Mouse (Mus musculus) heart, embryonic 14.5 days (tissue): ENCODE results near the gene Cenpp. TPM values are rescaled to one million over a fixed set of nuclear protein-coding genes. Genes with fewer than 3 reads are reported as not detected.

Experiments used
- ATAC-seq: fragments of 200-750 bp; cut with Nextera tagmentation; 2 replicates; pipeline ENCODE4 v1.8.0; 2017; ENCODE audit warnings: low read depth, moderate TSS enrichment; ENCODE audit not compliant: insufficient number of reproducible peaks, insufficient read depth, low FRiP score
- H3K27ac ChIP-seq, 2 experiments: fragments of 200-500 bp in 1 of 2; fragments of 300-500 bp in 1 of 2; sonication (generic) in 1 of 2; replicated peaks in 1 of 2; 2 replicates each; pipeline ENCODE4 v1.5.1; 2012 to 2014; ENCODE audit warnings: low read depth in 2 of 2, low read length in 2 of 2, control low read depth in 1 of 2, mild to moderate bottlenecking in 1 of 2, mixed read lengths in 1 of 2; ENCODE audit not compliant: control insufficient read depth in 1 of 2, insufficient read depth in 1 of 2
- H3K27me3 ChIP-seq: fragments of 300-500 bp; sonication (generic); 2 replicates; pipeline ENCODE4 v1.6.1; 2014; ENCODE audit warnings: mild to moderate bottlenecking, low read length, control low read depth; ENCODE audit not compliant: control insufficient read depth, insufficient read depth
- H3K36me3 ChIP-seq: fragments of 300-500 bp; sonication (generic); 2 replicates; pipeline ENCODE4 v1.6.1; 2014; ENCODE audit warnings: mild to moderate bottlenecking, control low read depth, low read length, mixed read lengths; ENCODE audit not compliant: control insufficient read depth, insufficient read depth
- H3K4me1 ChIP-seq, 2 experiments: fragments of 200-500 bp in 1 of 2; fragments of 300-500 bp in 1 of 2; sonication (generic) in 1 of 2; 2 replicates each; pipeline ENCODE4 v1.6.1; 2012 to 2014; ENCODE audit warnings: low read length in 2 of 2, control low read depth in 1 of 2, mixed read lengths in 1 of 2; ENCODE audit not compliant: control insufficient read depth in 2 of 2, insufficient read depth in 2 of 2
- H3K4me2 ChIP-seq: fragments of 300-500 bp; sonication (generic); 2 replicates; pipeline ENCODE4 v1.6.1; 2014; ENCODE audit warnings: mild to moderate bottlenecking, low read length
- H3K4me3 ChIP-seq, 2 experiments: fragments of 200-500 bp in 1 of 2; fragments of 300-500 bp in 1 of 2; sonication (generic) in 1 of 2; 2 replicates each; pipeline ENCODE4 v1.5.1; 2012 to 2014; ENCODE audit warnings: low read length in 2 of 2, mild to moderate bottlenecking in 2 of 2, control low read depth in 1 of 2, low read depth in 1 of 2, moderate library complexity in 1 of 2; ENCODE audit not compliant: control insufficient read depth in 1 of 2, insufficient read depth in 1 of 2
- H3K9ac ChIP-seq: fragments of 300-500 bp; sonication (generic); 2 replicates; pipeline ENCODE4 v1.6.1; 2014; ENCODE audit warnings: mild to moderate bottlenecking, low read length
- H3K9me3 ChIP-seq: fragments of 300-500 bp; sonication (generic); 2 replicates; pipeline ENCODE4 v1.6.1; 2016; ENCODE audit warnings: low read length, control low read depth; ENCODE audit not compliant: control insufficient read depth
- WGBS: fragments of 180-500 bp; shearing (Covaris S2); extraction: QIAGEN DNeasy Blood & Tissue Kit; methylation state at CpG from one replicate; pipeline ENCODE4 v1.1.7; 2014; 5-methylcytosine and 5-hydroxymethylcytosine counted together
- polyA plus RNA-seq: library from polyadenylated mRNA; unstranded; fragments of >200 nt; fragmentation: Nextera tagmentation; extraction: Ambion mirVana; gene quantifications from 2 replicates; pipeline ENCODE4 v1.2.1, GENCODE M21; 2014

The Cenpp gene
- polyA plus RNA-seq, 1 experiment from 2014 or later, result 27.5 TPM

- peaks cover 0 to 3% of the 10 kb centered on the region in 2 experiments; a peak in 2 of 4 replicates for H3K4me1 ChIP-seq
These were observed 181.8 kb downstream of the Cenpp start for GRCm38 (mm10) chr13:49470806-49471205.

GRCm38 (mm10) chr13:49470319-49470718 is 182.3 kb downstream of the Cenpp start:
- Histone ChIP-seq H3K4me1 (peaks cover 0 to 3% of the 10 kb centered on the region in 2 experiments; a peak in 2 of 4 replicates), H3K9me3 (no peaks in the 10 kb centered on the region), H3K9ac (no peak overlapping the region), H3K4me3 (no peak overlapping the region), H3K27ac (no peak overlapping the region; a peak in 1 of 4 replicates), H3K36me3 (peaks cover 5% of the 10 kb centered on the region), H3K27me3 (no peaks in the 10 kb centered on the region), H3K4me2 (no peak overlapping the region)
- ATAC-seq, result no peak
- 75% methylated on average over 4 of the region's 4 CpGs for WGBS

More at GRCm38 (mm10) chr13:49470806-49471205, 181.8 kb downstream of the Cenpp start:
- Histone ChIP-seq H3K9me3 (no peaks in the 10 kb centered on the region), H3K27ac (no peak overlapping the region), H3K27me3 (no peaks in the 10 kb centered on the region), H3K4me2 (no peak overlapping the region), H3K9ac (no peak overlapping the region), H3K4me3 (no peak overlapping the region), H3K36me3 (peaks cover under 1% of the 10 kb centered on the region; the same call in 1 of the 2 replicates)
- ATAC-seq, result no peak
- 60% methylated on average over 4 of the region's 4 CpGs for WGBS

- no peak overlapping the region for H3K27ac ChIP-seq
- no peak for ATAC-seq
- no peak overlapping the region for H3K4me3 ChIP-seq
- peaks cover 0 to 3% of the 10 kb centered on the region in 2 experiments; a peak in 2 of 4 replicates for H3K4me1 ChIP-seq
- no peak overlapping the region for H3K9ac ChIP-seq
- peaks cover 18% of the 10 kb centered on the region for H3K36me3 ChIP-seq
- H3K9me3 ChIP-seq, result no peaks in the 10 kb centered on the region
- H3K27me3 ChIP-seq, result no peaks in the 10 kb centered on the region
- H3K4me2 ChIP-seq, result no peak overlapping the region
- 91% methylated on average over 5 of the region's 5 CpGs for WGBS
These were observed 183.6 kb downstream of the Cenpp start for GRCm38 (mm10) chr13:49469002-49469401.

- 80% methylated on average over 2 of the region's 2 CpGs for WGBS
- no peaks in the 10 kb centered on the region for H3K9me3 ChIP-seq
- ATAC-seq, result no peak
- no peak overlapping the region for H3K27ac ChIP-seq
- peaks cover 0 to 3% of the 10 kb centered on the region in 2 experiments; a peak in 2 of 4 replicates for H3K4me1 ChIP-seq
- peaks cover 31% of the 10 kb centered on the region for H3K36me3 ChIP-seq
- no peak overlapping the region for H3K4me3 ChIP-seq
- no peak overlapping the region for H3K9ac ChIP-seq
- H3K4me2 ChIP-seq, result no peak overlapping the region
- H3K27me3 ChIP-seq, result no peaks in the 10 kb centered on the region
These were observed 185.0 kb downstream of the Cenpp start for GRCm38 (mm10) chr13:49467585-49467984.

- ATAC-seq, result no peak
- peak overlapping the region; percentile 10 to 31; a peak in 2 of 4 replicates for H3K27ac ChIP-seq
- H3K36me3 ChIP-seq, result peaks cover 42% of the 10 kb centered on the region
- no peaks in the 10 kb centered on the region for H3K27me3 ChIP-seq
- H3K9ac ChIP-seq, result no peak overlapping the region
- H3K4me2 ChIP-seq, result no peak overlapping the region
- H3K4me1 ChIP-seq, result peaks cover 0 to 3% of the 10 kb centered on the region in 2 experiments; a peak in 2 of 4 replicates
- H3K4me3 ChIP-seq, result no peak overlapping the region
- 77% methylated on average over 11 of the region's 11 CpGs for WGBS
- no peaks in the 10 kb centered on the region for H3K9me3 ChIP-seq
These were observed 186.1 kb downstream of the Cenpp start for GRCm38 (mm10) chr13:49466393-49467075.

- Histone ChIP-seq H3K27me3 (no peaks in the 10 kb centered on the region), H3K4me2 (no peak overlapping the region), H3K4me1 (peaks cover 0 to 2% of the 10 kb centered on the region in 2 experiments; a peak in 2 of 4 replicates), H3K9ac (no peak overlapping the region), H3K27ac (0 out of 4 replicates have a peak overlapping the region, but pooled peaks of 1 of the 2 experiments have one; percentile 3), H3K9me3 (no peaks in the 10 kb centered on the region), H3K4me3 (no peak overlapping the region), H3K36me3 (peaks cover 49% of the 10 kb centered on the region)
- no peak for ATAC-seq
- WGBS, result 87% methylated on average over 4 of the region's 4 CpGs
These were observed 186.7 kb downstream of the Cenpp start for GRCm38 (mm10) chr13:49465875-49466274.

- Histone ChIP-seq H3K27ac (no peak overlapping the region), H3K4me1 (no peaks in the 10 kb centered on the region), H3K4me2 (no peak overlapping the region), H3K4me3 (no peak overlapping the region), H3K9ac (no peak overlapping the region), H3K36me3 (peaks cover 76% of the 10 kb centered on the region), H3K27me3 (no peaks in the 10 kb centered on the region), H3K9me3 (no peaks in the 10 kb centered on the region)
- 95% methylated on average over 2 of the region's 2 CpGs for WGBS
- no peak for ATAC-seq
These were observed 189.7 kb downstream of the Cenpp start for GRCm38 (mm10) chr13:49462921-49463320.
